Mouse (Mus musculus): ENCODE measurements around the gene Zdhhc16. TPM values are rescaled to one million over a fixed set of nuclear protein-coding genes. Genes with fewer than 3 reads are reported as not detected.

Zdhhc16 gene
- polyA plus RNA-seq, 1 experiment from 2014 or later = 46.5 TPM

DNA sequence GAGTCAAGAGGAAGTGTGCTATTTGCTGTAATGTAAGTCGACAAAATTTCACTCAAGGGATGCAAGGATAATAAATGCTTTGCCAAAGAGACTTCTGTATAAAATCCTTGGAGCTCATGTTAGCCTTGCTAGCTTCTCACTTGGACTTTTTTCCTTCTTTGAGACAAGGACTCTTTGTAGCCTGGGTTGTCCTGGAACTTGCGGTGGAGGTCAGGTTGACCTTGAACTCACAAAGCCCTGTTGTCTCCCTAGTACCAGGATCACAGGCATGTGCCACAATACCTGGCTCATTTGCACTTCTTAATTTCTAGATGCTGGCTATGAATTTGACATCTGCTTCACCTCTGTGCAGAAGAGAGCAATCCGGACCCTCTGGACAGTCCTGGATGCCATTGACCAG is 18.0 kb upstream of the Zdhhc16 start:
- peak overlapping the region; percentile 49 for H3K27ac ChIP-seq
- H3K36me3 ChIP-seq = peaks cover 43% of the 10 kb centered on the region
- peak overlapping the region; percentile 98 for H3K4me3 ChIP-seq
- H3K27me3 ChIP-seq = no peaks in the 10 kb centered on the region
- peak overlapping the region; percentile 9; the same call in 1 of the 2 replicates for H3K9ac ChIP-seq
- 65% methylated on average over 3 of the region's 3 CpGs for WGBS
- H3K4me1 ChIP-seq (replicated peaks) = peaks cover 20% of the 10 kb centered on the region
- H3K4me2 ChIP-seq = peak overlapping the region; percentile 75
- no peak for ATAC-seq (replicated peaks; ENCODE audit: insufficient number of reproducible peaks, insufficient read depth, low FRiP score, low read depth)
- H3K9me3 ChIP-seq (replicated peaks) = no peaks in the 10 kb centered on the region

- Histone ChIP-seq H3K9ac (no peak overlapping the region), H3K27ac (no peak overlapping the region), H3K27me3 (no peaks in the 10 kb centered on the region), H3K36me3 (peaks cover 43% of the 10 kb centered on the region), H3K9me3 (replicated peaks) (no peaks in the 10 kb centered on the region), H3K4me2 (no peak overlapping the region), H3K4me3 (no peak overlapping the region), H3K4me1 (replicated peaks) (peaks cover 20% of the 10 kb centered on the region)
- no peak for ATAC-seq (replicated peaks; ENCODE audit: insufficient number of reproducible peaks, insufficient read depth, low FRiP score, low read depth)
- WGBS = 83% methylated on average over 4 of the region's 4 CpGs
Observed at GRCm38 (mm10) chr19:41916853-41917252, 16.4 kb upstream of the Zdhhc16 start.

DNA sequence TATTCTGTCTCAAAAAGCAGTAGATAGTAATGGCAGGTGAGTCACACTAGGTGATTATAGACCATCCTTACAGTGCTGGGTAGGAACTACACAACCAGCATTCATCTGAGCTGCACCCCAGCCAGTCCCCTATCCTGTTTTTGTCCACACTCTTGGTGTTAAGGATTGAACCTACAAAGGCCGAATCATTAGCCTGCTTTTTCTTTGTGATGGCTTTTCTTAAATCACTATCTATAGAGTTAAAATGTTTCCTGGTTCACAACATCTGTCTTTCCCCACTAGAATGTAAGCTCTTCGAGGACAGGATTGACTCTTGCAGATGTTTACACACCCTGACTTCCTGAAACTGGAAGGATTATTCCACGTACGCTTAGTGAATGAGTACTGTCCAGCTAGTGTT is 13.8 kb upstream of the Zdhhc16 start:
- Histone ChIP-seq H3K27ac (no peak overlapping the region), H3K27me3 (no peaks in the 10 kb centered on the region), H3K9ac (no peak overlapping the region), H3K9me3 (replicated peaks) (no peaks in the 10 kb centered on the region), H3K4me1 (replicated peaks) (peaks cover 9% of the 10 kb centered on the region), H3K4me2 (no peak overlapping the region), H3K4me3 (no peak overlapping the region), H3K36me3 (peaks cover 66% of the 10 kb centered on the region)
- WGBS = 75% methylated on average over 4 of the region's 4 CpGs
- ATAC-seq (replicated peaks; ENCODE audit: insufficient number of reproducible peaks, insufficient read depth, low FRiP score, low read depth) = no peak

DNA sequence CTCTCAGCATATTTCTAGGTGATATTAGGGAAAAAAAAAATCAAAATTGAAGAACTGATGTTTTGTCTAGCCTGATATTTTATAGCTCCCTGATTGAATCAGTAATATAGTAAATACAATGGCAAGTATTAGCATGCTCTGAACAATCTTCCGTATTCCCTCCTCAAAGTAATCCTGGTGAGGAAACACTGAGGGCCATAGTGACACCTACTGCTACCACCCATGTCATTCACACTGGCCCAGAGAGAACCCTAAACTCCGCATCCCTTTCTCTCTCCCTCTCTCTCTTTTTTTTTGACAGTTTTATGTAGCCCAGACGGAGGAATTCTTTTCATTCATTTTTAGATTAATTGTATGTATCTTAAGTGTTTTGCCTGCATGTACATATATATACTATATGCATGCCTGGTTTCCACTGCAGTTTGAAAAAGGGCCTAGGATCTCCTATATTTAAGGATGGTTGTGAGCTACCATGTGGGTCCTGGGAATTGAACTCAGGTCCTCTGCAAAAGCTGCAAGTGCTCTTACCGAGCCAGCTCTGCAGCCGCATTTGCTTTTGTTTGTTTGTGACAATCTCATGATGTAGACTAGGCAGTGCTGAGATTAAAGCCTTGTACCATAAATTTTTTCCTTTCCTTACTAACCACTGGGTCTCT is 12.7 kb upstream of the Zdhhc16 start:
- 71% methylated on average over 5 of the region's 5 CpGs for WGBS
- peaks cover 62% of the 10 kb centered on the region for H3K36me3 ChIP-seq
- H3K9ac ChIP-seq = no peak overlapping the region
- H3K4me3 ChIP-seq = no peak overlapping the region
- no peak overlapping the region for H3K4me2 ChIP-seq
- H3K9me3 ChIP-seq (replicated peaks) = no peaks in the 10 kb centered on the region
- H3K4me1 ChIP-seq (replicated peaks) = no peaks in the 10 kb centered on the region
- no peaks in the 10 kb centered on the region for H3K27me3 ChIP-seq
- no peak overlapping the region for H3K27ac ChIP-seq
- no peak for ATAC-seq (replicated peaks; ENCODE audit: insufficient number of reproducible peaks, insufficient read depth, low FRiP score, low read depth)

GRCm38 (mm10) chr19:41932686-41933085 is 594 bp upstream of the Zdhhc16 start:
- Histone ChIP-seq H3K4me2 (peak overlapping the region; percentile 88), H3K9ac (peak overlapping the region; percentile 77), H3K27ac (peak overlapping the region; percentile 48), H3K9me3 (replicated peaks) (no peaks in the 10 kb centered on the region), H3K4me3 (peak overlapping the region; percentile 88), H3K4me1 (replicated peaks) (peaks cover 22% of the 10 kb centered on the region), H3K36me3 (peaks cover 16% of the 10 kb centered on the region), H3K27me3 (no peaks in the 10 kb centered on the region)
- WGBS = under 1% methylated on average over 28 of the region's 28 CpGs
- ATAC-seq (replicated peaks; ENCODE audit: insufficient number of reproducible peaks, insufficient read depth, low FRiP score, low read depth) = no peak

- Histone ChIP-seq H3K27ac (no peak overlapping the region), H3K9ac (peak overlapping the region; percentile 78), H3K27me3 (no peaks in the 10 kb centered on the region), H3K4me1 (replicated peaks) (peaks cover 22% of the 10 kb centered on the region), H3K4me2 (peak overlapping the region; percentile 88), H3K9me3 (replicated peaks) (no peaks in the 10 kb centered on the region), H3K36me3 (peaks cover 19% of the 10 kb centered on the region), H3K4me3 (peak overlapping the region; percentile 88)
- ATAC-seq (replicated peaks; ENCODE audit: insufficient number of reproducible peaks, insufficient read depth, low FRiP score, low read depth) = no peak
- 26% methylated on average over 6 of the region's 6 CpGs for WGBS
Observed at GRCm38 (mm10) chr19:41934124-41934523, 844 bp downstream of the Zdhhc16 start.

- 85% methylated on average over 1 of the region's 1 CpGs for WGBS
- Histone ChIP-seq H3K4me2 (no peak overlapping the region), H3K27me3 (no peaks in the 10 kb centered on the region), H3K4me1 (replicated peaks) (peaks cover 22% of the 10 kb centered on the region), H3K27ac (no peak overlapping the region), H3K4me3 (no peak overlapping the region), H3K36me3 (peaks cover 37% of the 10 kb centered on the region), H3K9ac (no peak overlapping the region), H3K9me3 (replicated peaks) (no peaks in the 10 kb centered on the region)
- ATAC-seq (replicated peaks; ENCODE audit: insufficient number of reproducible peaks, insufficient read depth, low FRiP score, low read depth) = no peak
Observed at GRCm38 (mm10) chr19:41935921-41936320, 2.6 kb downstream of the Zdhhc16 start.

- no peak overlapping the region for H3K4me2 ChIP-seq
- no peak overlapping the region for H3K4me3 ChIP-seq
- no peak for ATAC-seq (replicated peaks; ENCODE audit: insufficient number of reproducible peaks, insufficient read depth, low FRiP score, low read depth)
- no peak overlapping the region for H3K27ac ChIP-seq
- peaks cover 11% of the 10 kb centered on the region for H3K4me1 ChIP-seq (replicated peaks)
- WGBS = 88% methylated on average over 5 of the region's 5 CpGs
- peaks cover 61% of the 10 kb centered on the region for H3K36me3 ChIP-seq
- H3K9ac ChIP-seq = no peak overlapping the region
- H3K27me3 ChIP-seq = no peaks in the 10 kb centered on the region
- no peaks in the 10 kb centered on the region for H3K9me3 ChIP-seq (replicated peaks)
Observed at GRCm38 (mm10) chr19:41938539-41938938, 5.3 kb downstream of the Zdhhc16 start.

GRCm38 (mm10) chr19:41943841-41944240 is 10.6 kb downstream of the Zdhhc16 start:
- Histone ChIP-seq H3K4me3 (no peak overlapping the region), H3K27me3 (no peaks in the 10 kb centered on the region), H3K9ac (no peak overlapping the region), H3K4me2 (no peak overlapping the region), H3K9me3 (replicated peaks) (no peaks in the 10 kb centered on the region), H3K36me3 (peaks cover 93% of the 10 kb centered on the region), H3K4me1 (replicated peaks) (no peaks in the 10 kb centered on the region), H3K27ac (no peak overlapping the region)
- no peak for ATAC-seq (replicated peaks; ENCODE audit: insufficient number of reproducible peaks, insufficient read depth, low FRiP score, low read depth)
- WGBS = 87% methylated on average over 7 of the region's 7 CpGs

DNA sequence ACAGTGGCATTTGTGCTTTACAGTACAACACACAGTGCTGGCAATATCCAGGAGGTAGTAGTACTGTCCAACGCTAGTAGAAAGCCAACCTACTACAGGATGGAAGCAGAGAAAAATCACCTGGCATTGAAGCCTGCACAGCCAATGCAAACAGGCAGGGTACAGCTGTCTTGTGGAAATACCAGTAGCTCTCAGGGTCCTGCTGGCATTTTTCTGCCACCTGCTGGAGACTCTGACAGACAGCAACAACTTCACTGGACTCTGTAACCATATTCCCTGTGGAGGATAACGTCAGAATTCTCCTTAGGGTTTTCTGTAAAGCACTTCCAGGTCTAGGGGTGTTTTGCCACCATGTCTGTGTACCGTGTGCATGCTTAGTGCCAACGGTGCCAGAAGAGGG is 19.0 kb downstream of the Zdhhc16 start:
- Histone ChIP-seq H3K4me2 (no peak overlapping the region), H3K4me1 (replicated peaks) (no peaks in the 10 kb centered on the region), H3K9me3 (replicated peaks) (no peaks in the 10 kb centered on the region), H3K27ac (no peak overlapping the region), H3K27me3 (no peaks in the 10 kb centered on the region), H3K9ac (no peak overlapping the region), H3K4me3 (no peak overlapping the region), H3K36me3 (peaks cover 95% of the 10 kb centered on the region)
- WGBS = 72% methylated on average over 4 of the region's 4 CpGs
- no peak for ATAC-seq (replicated peaks; ENCODE audit: insufficient number of reproducible peaks, insufficient read depth, low FRiP score, low read depth)

- Histone ChIP-seq H3K4me3 (no peak overlapping the region), H3K4me2 (no peak overlapping the region), H3K9ac (no peak overlapping the region), H3K9me3 (replicated peaks) (no peaks in the 10 kb centered on the region), H3K4me1 (replicated peaks) (no peaks in the 10 kb centered on the region), H3K36me3 (peaks cover 90% of the 10 kb centered on the region), H3K27ac (no peak overlapping the region), H3K27me3 (no peaks in the 10 kb centered on the region)
- WGBS = 84% methylated on average over 3 of the region's 3 CpGs
- ATAC-seq (replicated peaks; ENCODE audit: insufficient number of reproducible peaks, insufficient read depth, low FRiP score, low read depth) = no peak
Observed at GRCm38 (mm10) chr19:41953574-41953973, 20.3 kb downstream of the Zdhhc16 start.

DNA sequence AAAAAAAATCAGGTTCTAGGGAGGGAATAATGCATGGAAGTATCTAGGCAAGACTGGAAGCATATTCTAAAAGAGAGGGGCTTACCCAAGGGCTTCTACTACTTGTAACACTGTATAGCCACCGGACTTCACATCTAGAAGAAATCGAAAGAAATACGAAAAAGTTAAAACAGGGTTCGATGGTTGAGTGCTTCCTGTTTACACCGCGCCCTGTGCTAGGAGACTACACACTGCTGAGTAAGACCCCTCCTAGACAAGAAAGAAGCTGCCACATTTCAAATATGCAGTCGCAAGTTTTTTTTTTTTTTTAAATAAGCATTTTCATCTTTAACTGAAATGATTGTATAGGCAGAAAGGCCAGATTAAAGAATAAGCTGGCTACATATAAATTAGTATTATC is 36.3 kb downstream of the Zdhhc16 start:
- Histone ChIP-seq H3K36me3 (peaks cover 38% of the 10 kb centered on the region), H3K9ac (no peak overlapping the region), H3K4me3 (no peak overlapping the region), H3K9me3 (replicated peaks) (no peaks in the 10 kb centered on the region), H3K4me1 (replicated peaks) (no peaks in the 10 kb centered on the region), H3K27ac (no peak overlapping the region), H3K4me2 (no peak overlapping the region), H3K27me3 (no peaks in the 10 kb centered on the region)
- ATAC-seq (replicated peaks; ENCODE audit: insufficient number of reproducible peaks, insufficient read depth, low FRiP score, low read depth) = no peak
- WGBS = 91% methylated on average over 7 of the region's 7 CpGs

Measured in heart, embryonic 15.5 days (tissue).